27 mouse cellular contexts compared by ENCODE assay signal in the genomic region with DNA sequence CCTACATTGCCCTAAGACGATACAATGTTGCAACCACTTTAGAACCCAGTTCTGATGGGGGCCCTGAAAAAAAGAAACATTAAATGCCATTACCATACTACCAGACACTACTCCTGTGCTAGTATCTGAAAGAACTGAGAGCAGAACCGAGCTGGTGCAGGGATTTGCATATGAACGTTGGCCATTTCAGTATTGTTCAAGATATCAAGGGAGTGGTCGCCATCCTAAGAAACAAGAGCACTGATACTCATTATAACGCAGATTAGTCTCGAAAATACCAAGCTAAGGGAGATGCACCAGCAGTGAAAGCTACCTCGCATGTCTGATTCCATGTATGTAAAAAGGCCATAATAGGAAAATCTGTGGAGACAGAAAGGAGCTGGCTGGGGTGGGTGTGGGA.
DNase-seq lines count a peak whose midpoint lies in the region; ATAC-seq lines count a peak whose summit lies in the region.
"Had no signal": no experiment of that assay in that cellular context is flagged by ENCODE, and none has a peak within 500 bp of the region (broad histone marks: within the 10 kb centered on the region; RNA-seq: fewer than 3 reads in every experiment).

No protein-coding gene starts in this region.

- H3K4me1 ChIP-seq in midbrain, embryonic 11.5 days (ENCODE audit: control insufficient read depth, insufficient read depth, low read length): peaks cover 15% of the 10 kb centered on the region
- peaks cover 30% of the 10 kb centered on the region for H3K4me1 ChIP-seq in midbrain, embryonic 14.5 days (ENCODE audit: control insufficient read depth, insufficient read depth, low read length)

- H3K4me3 ChIP-seq in midbrain, embryonic 11.5 days (ENCODE audit: low read depth, low read length): no peak overlapping the region
- no peak overlapping the region for H3K4me3 ChIP-seq in midbrain, embryonic 14.5 days (replicated peaks; ENCODE audit: low read depth, low read length)
- H3K4me3 ChIP-seq: embryonic facial prominence, embryonic 13.5 days; embryonic facial prominence, embryonic 15.5 days; erythroblast, embryonic 14.5 days; forebrain, embryonic 10.5 days; forebrain, embryonic 12.5 days had no signal

- no peak overlapping the region for H3K4me2 ChIP-seq in midbrain, embryonic 11.5 days
- H3K4me2 ChIP-seq in midbrain, embryonic 14.5 days (ENCODE audit: low read length): no peak overlapping the region
- H3K4me2 ChIP-seq: embryonic facial prominence, embryonic 13.5 days; embryonic facial prominence, embryonic 15.5 days; forebrain, embryonic 12.5 days had no signal

- intact Hi-C loops in heart, postnatal 10 days (cut with DNase I): no loop called here

- H3K27me3 ChIP-seq in midbrain, embryonic 11.5 days (ENCODE audit: control insufficient read depth, insufficient read depth, low read length): no peaks in the 10 kb centered on the region
- H3K27me3 ChIP-seq in midbrain, embryonic 14.5 days (ENCODE audit: control insufficient read depth, insufficient read depth, low read length): no peaks in the 10 kb centered on the region
- H3K27me3 ChIP-seq: embryonic facial prominence, embryonic 13.5 days; embryonic facial prominence, embryonic 15.5 days; forebrain, embryonic 12.5 days had no signal

- H3K27ac ChIP-seq in midbrain, embryonic 11.5 days (ENCODE audit: low read depth, low read length): no peak overlapping the region
- H3K27ac ChIP-seq in midbrain, embryonic 14.5 days (replicated peaks; ENCODE audit: low read depth, low read length): no peak overlapping the region
- H3K27ac ChIP-seq: embryonic facial prominence, embryonic 13.5 days; embryonic facial prominence, embryonic 15.5 days; forebrain, embryonic 10.5 days; forebrain, embryonic 12.5 days had no signal

- no peak overlapping the region for H3K9ac ChIP-seq in midbrain, embryonic 11.5 days (ENCODE audit: low read length)
- H3K9ac ChIP-seq in midbrain, embryonic 14.5 days (replicated peaks; ENCODE audit: low read length): no peak overlapping the region
- H3K9ac ChIP-seq: embryonic facial prominence, embryonic 13.5 days; embryonic facial prominence, embryonic 15.5 days; forebrain, embryonic 12.5 days had no signal

- no peaks in the 10 kb centered on the region for H3K9me3 ChIP-seq in midbrain, embryonic 11.5 days (ENCODE audit: control insufficient read depth, low read length)
- H3K9me3 ChIP-seq in midbrain, embryonic 14.5 days (ENCODE audit: control insufficient read depth, low read length): no peaks in the 10 kb centered on the region
- H3K9me3 ChIP-seq: embryonic facial prominence, embryonic 13.5 days; embryonic facial prominence, embryonic 15.5 days; forebrain, embryonic 10.5 days; forebrain, embryonic 12.5 days; G1E had no signal

- no peak for ATAC-seq in midbrain, embryonic 11.5 days (ENCODE audit: low FRiP score)
- ATAC-seq in midbrain, embryonic 14.5 days (ENCODE audit: low FRiP score, low TSS enrichment): no peak
- ATAC-seq: activated CD4-positive, CD25-positive, alpha-beta regulatory T cell, adult 4 months; CD4-positive, CD25-positive, alpha-beta regulatory T cell, adult 4 months; forebrain, embryonic 14.5 days; forebrain, embryonic 16.5 days; Patski had no signal

- no peaks in the 10 kb centered on the region for H3K36me3 ChIP-seq in midbrain, embryonic 11.5 days (ENCODE audit: control insufficient read depth, insufficient read depth, low read length)
- no peaks in the 10 kb centered on the region for H3K36me3 ChIP-seq in midbrain, embryonic 14.5 days (ENCODE audit: control insufficient read depth, insufficient read depth, low read length)
- H3K36me3 ChIP-seq: embryonic facial prominence, embryonic 13.5 days; embryonic facial prominence, embryonic 15.5 days; forebrain, embryonic 10.5 days; forebrain, embryonic 12.5 days; G1E had no signal

- 75% methylated on average over 7 of the region's 7 CpGs for WGBS in midbrain, embryonic 11.5 days
- 65% methylated on average over 7 of the region's 7 CpGs for WGBS in midbrain, embryonic 14.5 days

- peak; percentile 64 for DNase-seq in midbrain, embryonic 11.5 days (ENCODE audit: low spot score, missing footprints)
- DNase-seq in midbrain, embryonic 14.5 days: no peak
- DNase-seq in ES-CJ7 (ENCODE audit: low read depth, low spot score): peak; percentile 61
- peak; percentile 65 for DNase-seq in R1 (ENCODE audit: low read depth, low spot score)
- DNase-seq in heart, postnatal 10 days: no peak
- no peak for DNase-seq in adrenal gland, adult 2 months
- DNase-seq: adrenal gland, postnatal 10 days; adrenal gland, postnatal 25 days; B cell, adult 2 months; cerebellum, adult 11 months; cerebellum, adult 18-20 months; cerebellum, adult 8-10 months; cerebellum, adult 9-11 months; cerebellum, postnatal 14 days; cerebellum, postnatal 36 days; embryo, embryonic 11 days had no signal

Comparison
In these comparisons a context has a peak if more than half of its experiments do, and no peak if none do; other contexts are left out.
1. DNase-seq: peak in midbrain, embryonic 11.5 days (single experiment), ES-CJ7 (single experiment) and R1 (single experiment); none in midbrain, embryonic 14.5 days (single experiment), heart, postnatal 10 days (0 of 2) and adrenal gland, adult 2 months (single experiment).